Mouse (Mus musculus) CD4-positive, CD25-positive, alpha-beta regulatory T cell, adult 4 months (primary cell): Measurements from ENCODE around the gene Phlda2. TPM values are rescaled to one million over a fixed set of nuclear protein-coding genes. Genes with fewer than 3 reads are reported as not detected.
"Not testable (repeated sequence)": the region's sequence is repeated elsewhere in the genome, so short reads cannot be mapped to it uniquely, and the experiment has no call there.

Experiments used
- ATAC-seq: one replicate; pipeline ENCODE4 v1.8.0; 2017
- polyA plus RNA-seq, 2 experiments: library from polyadenylated mRNA; unstranded; fragments of 100-300 nt; shearing (Covaris generic); gene quantifications; one replicate each; pipeline ENCODE4 v1.2.1; 2017

Phlda2 gene
- under 1 TPM in 1 of 2 experiments, not detected in 1; 0.58 TPM for polyA plus RNA-seq

GRCm38 (mm10) chr7:143502418-143503200 lies at the start of gene Phlda2:
Gene Phlda2, minus strand, starts transcription at chr7:143503150.
- no peak for ATAC-seq

GRCm38 (mm10) chr7:143549588-143550220 lies 46.8 kb upstream of the Phlda2 start:
- ATAC-seq: no peak

- ATAC-seq: peak; percentile 89
Measured at GRCm38 (mm10) chr7:143548976-143549457, 46.1 kb upstream of the Phlda2 start, which contains the start of gene Nap1l4. Gene Nap1l4, minus strand, starts transcription at chr7:143549106.

GRCm38 (mm10) chr7:143548231-143548961 lies 45.4 kb upstream of the Phlda2 start:
- peak; percentile 48 for ATAC-seq

GRCm38 (mm10) chr7:143546554-143546953 lies 43.6 kb upstream of the Phlda2 start:
- ATAC-seq: peak; percentile 2

GRCm38 (mm10) chr7:143544368-143544767 lies 41.4 kb upstream of the Phlda2 start:
- no peak for ATAC-seq

GRCm38 (mm10) chr7:143538671-143539070 lies 35.7 kb upstream of the Phlda2 start:
- ATAC-seq: no peak

- not testable (repeated sequence) for ATAC-seq
Measured at GRCm38 (mm10) chr7:143538229-143538628, 35.3 kb upstream of the Phlda2 start.

GRCm38 (mm10) chr7:143536251-143536650 lies 33.3 kb upstream of the Phlda2 start:
- no peak for ATAC-seq

GRCm38 (mm10) chr7:143533284-143533683 lies 30.3 kb upstream of the Phlda2 start:
- no peak for ATAC-seq

GRCm38 (mm10) chr7:143532410-143532809 lies 29.5 kb upstream of the Phlda2 start:
- ATAC-seq: no peak

- ATAC-seq: no peak
Measured at GRCm38 (mm10) chr7:143519333-143519732, 16.4 kb upstream of the Phlda2 start.

GRCm38 (mm10) chr7:143514416-143514768 lies 11.4 kb upstream of the Phlda2 start:
- ATAC-seq: no peak

- ATAC-seq: no peak
Measured at GRCm38 (mm10) chr7:143513763-143514415, 10.9 kb upstream of the Phlda2 start.

GRCm38 (mm10) chr7:143511335-143511712 lies 8.4 kb upstream of the Phlda2 start:
- no peak for ATAC-seq

GRCm38 (mm10) chr7:143510593-143511334 lies 7.8 kb upstream of the Phlda2 start:
- ATAC-seq: no peak

GRCm38 (mm10) chr7:143509566-143509965 lies 6.6 kb upstream of the Phlda2 start:
- no peak for ATAC-seq

GRCm38 (mm10) chr7:143506675-143507074 lies 3.7 kb upstream of the Phlda2 start:
- peak; percentile 41 for ATAC-seq

- ATAC-seq: no peak
Measured at GRCm38 (mm10) chr7:143506271-143506670, 3.3 kb upstream of the Phlda2 start.

GRCm38 (mm10) chr7:143505823-143506222 lies 2.9 kb upstream of the Phlda2 start:
- ATAC-seq: no peak

GRCm38 (mm10) chr7:143505411-143505810 lies 2.5 kb upstream of the Phlda2 start:
- ATAC-seq: no peak

- ATAC-seq: no peak
Measured at GRCm38 (mm10) chr7:143503926-143504325, 976 bp upstream of the Phlda2 start.
